Mouse (Mus musculus): ENCODE measurements around the gene Vsir.

Gene Vsir

DNA sequence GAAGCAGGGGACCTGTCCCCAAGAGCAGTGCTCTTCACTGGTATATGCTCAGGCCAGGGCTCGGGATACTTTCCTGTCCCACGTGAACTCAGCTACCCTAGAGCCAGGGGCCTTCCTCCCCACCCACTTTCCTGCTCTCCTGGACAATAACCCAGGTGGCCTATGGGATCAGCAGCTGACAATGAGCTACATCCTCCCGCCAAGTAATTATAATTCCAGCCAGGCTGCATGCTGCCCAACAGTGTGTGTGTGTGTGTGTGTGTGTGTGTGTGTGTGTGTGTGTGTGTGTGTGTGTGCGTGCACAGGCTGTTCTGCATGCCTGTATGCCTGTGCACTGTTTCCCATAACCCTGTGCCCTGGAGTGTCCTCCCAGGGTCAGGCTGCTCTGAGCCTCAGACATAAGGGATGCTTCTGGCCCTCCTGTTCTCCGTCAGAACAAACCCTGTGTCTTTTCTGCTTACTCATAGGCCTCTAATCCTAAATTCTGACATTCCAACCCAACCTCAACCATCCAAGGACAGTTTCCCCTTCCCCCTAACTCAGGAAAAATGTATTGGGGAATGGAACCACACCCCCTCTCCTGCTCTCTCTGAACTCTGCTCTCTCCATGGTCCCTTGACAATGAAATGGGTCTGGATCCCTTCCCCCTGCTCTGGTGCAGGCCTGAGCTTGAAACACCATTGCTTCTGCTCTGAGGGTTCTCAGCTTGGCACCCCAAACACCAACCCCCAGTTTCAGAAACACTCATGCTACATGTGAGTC is 6.8 kb downstream of the Vsir start:
- no peak for DNase-seq (ENCODE audit: low read depth, low spot score)

DNA sequence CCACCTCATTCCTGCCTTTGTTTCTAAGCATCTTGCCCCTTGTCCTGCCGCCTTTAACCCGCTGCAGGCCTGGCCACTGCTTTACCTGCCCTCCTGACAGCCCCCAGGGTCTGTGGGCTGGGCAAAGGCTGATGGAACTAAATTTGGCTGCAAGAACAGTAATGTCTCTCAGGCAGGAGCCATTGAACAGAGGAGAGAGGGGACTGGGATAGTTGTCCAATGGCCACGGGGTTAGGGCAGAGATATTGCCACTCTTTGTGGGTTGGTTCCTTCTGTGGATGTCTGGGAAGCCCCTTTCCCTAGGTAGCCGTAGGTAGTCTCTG is 7.3 kb downstream of the Vsir start:
- no peak for DNase-seq (ENCODE audit: low read depth, low spot score)

DNA sequence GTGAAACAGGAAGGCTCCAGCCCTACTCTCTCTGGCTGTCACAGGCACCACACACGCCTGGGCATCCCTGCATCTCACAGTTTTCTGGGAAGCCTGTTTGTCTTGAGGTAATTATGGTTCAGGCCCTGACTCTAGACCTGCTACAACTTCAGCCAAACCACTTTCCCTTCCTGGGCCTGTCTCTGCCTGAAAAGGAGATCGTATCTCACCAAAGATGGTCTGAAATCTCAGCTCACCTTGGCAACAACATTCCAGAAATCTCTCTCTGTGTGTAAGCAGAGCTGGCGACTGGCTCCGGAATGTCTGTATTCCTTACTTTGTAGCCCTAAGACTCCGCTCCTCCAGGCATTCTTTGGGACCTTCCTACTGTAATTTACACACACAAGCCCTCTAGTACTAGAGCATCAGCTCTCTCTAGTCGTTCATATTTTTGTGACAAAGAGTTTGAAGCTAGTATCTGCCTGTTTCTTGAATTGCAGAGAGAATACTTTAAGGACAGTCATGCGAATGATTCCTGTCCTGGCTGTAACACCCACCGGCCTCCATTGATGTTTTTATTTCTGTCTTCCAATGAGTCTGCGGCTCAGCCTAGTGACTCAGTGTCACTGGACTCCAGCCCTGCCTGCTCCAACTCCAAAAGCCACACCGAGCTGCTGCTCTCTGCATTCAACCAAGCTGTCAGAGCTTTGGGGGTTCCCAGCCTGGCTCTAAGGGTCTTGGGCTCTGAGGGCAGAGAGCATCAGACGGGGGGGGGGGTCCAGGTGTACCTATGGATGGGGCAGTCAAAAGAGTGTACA is 8.4 kb downstream of the Vsir start:
- DNase-seq (ENCODE audit: low read depth, low spot score) = no peak

DNA sequence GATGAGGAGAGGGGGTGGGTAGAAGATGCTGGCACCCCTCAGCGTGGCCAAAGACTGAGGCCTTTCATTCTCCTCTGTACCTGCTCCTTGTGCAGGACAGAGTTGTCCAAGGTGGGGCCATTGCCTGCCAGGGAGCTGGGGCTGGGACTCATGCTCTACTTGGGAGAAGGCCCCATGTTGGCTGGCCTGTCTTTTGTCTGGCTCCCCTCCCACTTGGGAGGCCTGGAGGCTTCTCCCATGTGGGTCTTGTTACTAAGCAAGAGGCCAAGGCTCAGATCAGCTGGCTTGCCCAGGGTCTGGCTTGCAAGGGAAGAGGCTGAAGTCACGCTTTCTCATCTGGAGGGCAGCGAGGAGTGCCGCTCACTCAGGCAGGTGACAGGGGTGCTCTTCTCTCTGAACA is 10.8 kb downstream of the Vsir start:
- peak; percentile 78 for DNase-seq (ENCODE audit: low read depth, low spot score)

DNA sequence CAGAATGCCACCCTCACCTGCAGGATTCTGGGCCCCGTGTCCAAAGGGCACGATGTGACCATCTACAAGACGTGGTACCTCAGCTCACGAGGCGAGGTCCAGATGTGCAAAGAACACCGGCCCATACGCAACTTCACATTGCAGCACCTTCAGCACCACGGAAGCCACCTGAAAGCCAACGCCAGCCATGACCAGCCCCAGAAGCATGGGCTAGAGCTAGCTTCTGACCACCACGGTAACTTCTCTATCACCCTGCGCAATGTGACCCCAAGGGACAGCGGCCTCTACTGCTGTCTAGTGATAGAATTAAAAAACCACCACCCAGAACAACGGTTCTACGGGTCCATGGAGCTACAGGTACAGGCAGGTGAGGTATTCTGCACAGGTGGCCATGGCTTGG is 11.2 kb downstream of the Vsir start:
- DNase-seq (ENCODE audit: low read depth, low spot score) = no peak

DNA sequence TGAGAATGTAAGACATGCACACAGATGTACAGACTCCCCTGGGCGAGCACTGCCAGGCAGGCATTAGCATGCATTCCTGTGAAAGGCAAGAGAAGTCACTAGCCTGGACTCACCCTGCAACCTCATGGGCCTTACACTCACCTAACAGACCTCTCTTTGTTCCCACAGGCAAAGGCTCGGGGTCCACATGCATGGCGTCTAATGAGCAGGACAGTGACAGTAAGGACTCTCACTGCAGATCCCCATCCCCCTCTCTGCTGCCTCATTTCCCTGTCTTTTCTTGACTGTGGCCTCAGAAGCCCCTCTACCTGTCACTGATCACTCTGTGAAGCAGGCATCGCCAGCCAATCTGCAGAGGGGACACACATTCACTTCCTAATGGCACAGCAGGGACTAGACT is 12.1 kb downstream of the Vsir start:
- DNase-seq (ENCODE audit: low read depth, low spot score) = no peak

DNA sequence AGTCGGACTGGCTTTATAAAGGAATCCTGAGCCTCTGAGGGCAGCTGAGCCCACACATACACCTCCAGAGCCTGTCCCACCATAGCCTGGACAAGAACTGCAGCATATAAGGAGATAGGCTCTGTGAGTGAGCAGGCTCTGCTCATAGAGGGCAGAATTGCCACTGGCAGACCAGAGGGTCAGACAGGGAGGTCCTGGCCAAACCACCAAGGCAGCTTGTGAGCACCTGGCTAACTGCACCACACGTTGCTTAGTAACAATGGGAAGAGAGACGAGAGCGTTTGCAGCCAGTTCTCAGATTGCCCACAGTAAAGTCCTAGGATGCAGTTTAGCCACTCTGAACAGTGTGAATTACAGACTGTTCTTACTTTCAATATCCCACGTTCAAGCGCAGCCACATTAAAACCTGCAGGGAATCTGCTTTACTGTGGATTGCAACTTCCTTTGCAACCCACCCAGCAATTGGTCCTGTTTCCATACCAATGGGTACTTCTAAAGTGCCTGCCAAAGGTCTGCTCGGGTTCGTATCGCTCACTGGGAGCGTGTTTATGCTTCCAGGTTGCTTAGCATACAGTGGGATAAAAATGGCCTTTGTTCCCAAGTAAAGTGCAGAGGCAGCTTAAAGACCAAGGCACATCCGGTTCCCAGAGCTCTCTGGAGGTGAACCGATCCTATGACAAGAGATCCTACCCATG is 15.1 kb downstream of the Vsir start:
- no peak for DNase-seq (ENCODE audit: low read depth, low spot score)

DNA sequence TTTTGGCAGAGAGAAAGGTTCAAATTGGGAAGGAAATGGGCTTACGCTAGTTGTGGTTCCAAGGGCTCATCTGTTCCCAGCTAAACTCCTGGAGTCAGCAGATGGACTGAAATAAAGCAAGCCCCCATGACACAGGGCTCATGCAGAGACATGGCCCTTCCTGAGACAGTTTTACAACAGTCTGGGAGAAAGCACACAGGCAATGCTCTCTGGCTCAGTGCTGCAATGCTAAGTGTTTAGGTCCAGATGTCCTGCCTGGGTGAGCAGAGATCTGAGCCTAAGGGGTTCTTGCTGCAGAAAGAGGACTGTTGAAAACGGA is 15.6 kb downstream of the Vsir start:
- DNase-seq (ENCODE audit: low read depth, low spot score) = no peak

DNA sequence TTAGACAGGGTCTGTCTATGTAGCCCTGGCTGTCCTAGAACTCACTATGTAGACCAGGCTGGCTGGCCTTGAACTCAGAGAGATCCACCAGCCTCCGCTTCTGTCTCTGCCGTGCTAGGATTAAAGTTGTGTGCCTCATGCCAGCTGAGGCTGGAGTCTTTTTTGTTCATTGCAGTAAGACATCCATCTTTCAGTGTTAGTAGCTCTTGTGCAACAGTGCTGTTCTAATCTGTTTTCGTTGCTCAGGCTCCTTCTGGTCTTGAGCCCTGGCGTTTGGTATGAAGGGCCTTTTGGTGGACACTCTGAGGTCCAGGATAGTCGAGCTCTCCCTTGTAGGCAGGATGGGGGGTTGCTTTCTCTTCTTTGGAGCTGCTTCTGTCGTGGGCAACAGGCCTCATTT is 16.8 kb downstream of the Vsir start:
- DNase-seq (ENCODE audit: low read depth, low spot score) = no peak

DNA sequence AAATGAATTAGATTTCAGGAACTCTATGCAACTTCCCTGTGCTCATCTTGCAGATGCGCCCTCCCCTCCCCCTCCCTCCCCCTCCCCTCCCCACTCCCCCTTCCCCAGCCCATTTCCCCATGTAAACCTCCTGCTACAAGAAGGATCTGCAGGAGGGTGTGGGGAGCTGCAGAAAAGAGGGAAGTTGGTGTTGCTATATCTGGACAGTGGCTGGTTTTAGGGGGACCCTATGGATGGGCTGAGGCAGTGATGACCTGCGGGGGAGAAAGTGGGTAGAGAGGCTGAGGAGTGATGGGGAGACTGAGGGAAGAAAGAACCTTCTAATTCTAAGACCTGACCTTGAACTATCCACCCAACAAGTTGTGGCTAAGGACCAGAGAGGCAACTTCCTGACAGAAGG is 20.5 kb downstream of the Vsir start:
- no peak for DNase-seq (ENCODE audit: low read depth, low spot score)

DNA sequence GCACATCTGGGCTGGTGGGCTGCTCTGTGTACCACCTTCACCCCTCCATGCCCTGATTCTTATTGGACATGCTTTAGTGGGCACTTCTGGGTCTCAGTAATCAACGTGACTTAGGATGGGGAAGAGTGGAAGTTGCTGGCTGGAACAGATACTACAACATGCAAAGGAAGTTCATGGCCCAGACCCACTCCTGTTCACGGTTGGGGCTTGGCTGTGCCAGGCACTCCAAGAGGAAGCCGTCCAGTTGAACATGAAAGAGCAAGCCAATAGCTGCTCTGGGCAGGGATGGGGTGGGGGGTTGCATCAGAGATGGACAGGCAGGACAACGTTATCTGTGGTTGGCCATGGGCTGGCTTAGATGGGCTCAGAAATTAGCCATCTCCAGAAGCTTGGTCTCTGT is 21.3 kb downstream of the Vsir start:
- no peak for DNase-seq (ENCODE audit: low read depth, low spot score)

DNA sequence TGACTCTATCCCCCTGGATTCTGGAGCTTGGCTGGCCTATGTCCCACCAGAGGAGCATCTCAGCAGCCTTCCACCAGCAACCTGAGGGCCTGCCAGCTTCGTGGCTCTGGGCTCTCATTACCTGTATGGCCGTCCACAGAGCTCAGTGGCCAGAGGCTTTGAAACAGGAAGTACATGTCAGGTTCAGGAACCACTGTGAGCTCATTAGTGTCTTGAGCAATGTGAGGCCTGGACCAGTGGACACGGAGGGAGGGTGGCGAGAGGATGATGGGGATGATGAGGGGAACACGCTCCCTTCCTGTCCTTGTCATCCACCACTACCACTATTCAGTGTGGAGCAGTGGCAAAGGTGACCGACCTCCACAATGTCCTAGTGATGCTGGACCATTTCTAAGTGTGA is 22.8 kb downstream of the Vsir start:
- no peak for DNase-seq (ENCODE audit: low read depth, low spot score)

DNA sequence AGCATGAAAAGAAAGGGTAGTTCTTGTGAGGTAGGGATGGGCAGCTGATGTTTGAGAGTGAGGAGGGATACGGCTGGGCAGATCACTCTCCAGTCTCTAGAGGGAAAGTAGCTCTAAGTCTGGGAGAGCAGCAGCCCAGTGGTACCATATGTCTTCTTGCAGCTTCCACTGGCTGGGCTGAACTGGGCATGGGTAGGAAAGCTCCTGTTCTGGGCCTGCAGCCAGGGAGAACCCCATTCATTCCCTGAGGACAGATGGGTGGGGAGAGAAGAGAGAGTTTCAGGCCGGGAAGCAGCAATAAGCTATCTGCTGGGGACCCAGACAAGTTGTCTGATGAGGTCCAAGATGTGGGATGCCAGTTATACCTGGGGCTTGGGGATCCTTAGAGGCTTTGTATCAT is 23.4 kb downstream of the Vsir start:
- DNase-seq (ENCODE audit: low read depth, low spot score) = no peak

DNA sequence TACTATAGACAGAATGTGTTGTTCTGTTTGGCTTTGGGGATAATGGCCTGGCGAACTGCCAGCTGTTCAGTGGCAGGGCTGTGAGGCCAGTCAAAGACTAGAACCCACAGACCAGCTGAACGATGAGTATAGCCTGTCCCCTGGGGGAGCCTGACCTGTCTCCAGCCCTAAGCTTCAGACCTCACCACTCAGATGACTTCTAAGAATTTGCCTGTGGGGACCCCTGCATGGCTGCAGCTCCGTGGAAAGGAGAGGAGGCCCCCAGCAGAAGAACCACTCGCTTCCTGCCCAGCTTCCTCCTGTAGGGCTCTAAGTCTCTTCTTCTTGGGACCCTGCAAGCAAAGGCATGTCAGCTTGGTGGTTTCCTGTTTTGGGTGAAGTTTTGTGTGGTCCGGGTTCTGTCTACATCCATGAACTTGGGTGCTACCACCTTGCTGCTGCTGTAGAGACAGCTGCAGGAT is 24.0 kb downstream of the Vsir start:
- DNase-seq (ENCODE audit: low read depth, low spot score) = no peak

DNA sequence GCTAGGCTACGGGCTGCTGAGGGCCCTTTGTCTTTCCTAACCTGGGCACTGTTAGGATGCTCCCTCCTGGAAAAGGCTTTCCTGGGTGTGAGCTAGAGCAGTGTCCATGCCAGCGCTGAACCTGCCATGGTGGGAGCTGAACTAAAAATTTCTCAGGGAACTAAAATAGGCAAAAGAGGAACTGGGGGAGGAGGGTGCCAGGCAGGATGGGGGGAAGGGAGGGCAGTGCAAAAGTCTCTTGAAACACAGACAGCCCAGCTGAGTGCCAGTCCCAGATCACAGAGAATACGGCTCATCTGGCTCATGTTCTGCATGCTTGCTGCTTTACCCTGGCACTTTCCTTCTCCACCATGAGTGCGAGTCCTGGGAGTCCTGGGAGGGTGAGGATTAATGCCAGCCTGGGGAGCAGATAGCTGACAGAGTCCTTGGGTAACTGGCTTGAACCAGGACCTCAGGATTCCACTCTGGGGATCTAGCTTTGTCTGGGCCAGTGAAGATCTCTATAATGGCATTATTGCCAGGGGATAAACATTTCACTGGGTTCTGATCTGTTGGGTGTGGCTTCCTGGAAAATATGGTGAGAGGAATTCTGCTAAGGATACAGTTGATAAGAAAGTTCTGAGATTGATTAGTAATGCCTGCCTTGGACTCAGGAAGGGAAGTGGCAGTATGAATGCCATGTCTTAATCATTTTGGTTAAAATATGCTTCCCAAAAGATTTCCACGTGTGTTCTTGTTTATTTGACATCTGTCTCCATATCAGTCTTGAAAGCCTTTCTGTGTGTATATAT is 25.1 kb downstream of the Vsir start:
- DNase-seq (ENCODE audit: low read depth, low spot score) = no peak

DNA sequence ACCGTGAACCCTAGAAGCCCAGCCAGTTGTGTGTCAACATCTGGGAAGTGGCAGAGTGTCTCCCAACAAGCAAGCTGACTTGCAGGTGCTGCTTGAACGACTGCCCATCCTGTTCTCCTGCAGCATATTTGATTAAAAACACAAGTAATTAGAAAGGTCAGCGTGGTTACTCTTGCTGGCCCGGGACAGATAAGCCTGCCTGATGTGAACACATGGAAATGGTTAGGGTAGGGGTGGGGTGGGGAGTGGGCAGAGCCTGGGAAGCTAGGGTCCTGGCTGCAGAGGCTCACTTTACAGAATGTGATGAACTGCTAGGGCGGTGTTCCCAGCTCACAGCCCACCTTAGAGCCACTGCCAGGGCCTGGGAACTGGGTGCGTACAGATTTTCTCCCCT is 26.9 kb downstream of the Vsir start:
- no peak for DNase-seq (ENCODE audit: low read depth, low spot score)

DNA sequence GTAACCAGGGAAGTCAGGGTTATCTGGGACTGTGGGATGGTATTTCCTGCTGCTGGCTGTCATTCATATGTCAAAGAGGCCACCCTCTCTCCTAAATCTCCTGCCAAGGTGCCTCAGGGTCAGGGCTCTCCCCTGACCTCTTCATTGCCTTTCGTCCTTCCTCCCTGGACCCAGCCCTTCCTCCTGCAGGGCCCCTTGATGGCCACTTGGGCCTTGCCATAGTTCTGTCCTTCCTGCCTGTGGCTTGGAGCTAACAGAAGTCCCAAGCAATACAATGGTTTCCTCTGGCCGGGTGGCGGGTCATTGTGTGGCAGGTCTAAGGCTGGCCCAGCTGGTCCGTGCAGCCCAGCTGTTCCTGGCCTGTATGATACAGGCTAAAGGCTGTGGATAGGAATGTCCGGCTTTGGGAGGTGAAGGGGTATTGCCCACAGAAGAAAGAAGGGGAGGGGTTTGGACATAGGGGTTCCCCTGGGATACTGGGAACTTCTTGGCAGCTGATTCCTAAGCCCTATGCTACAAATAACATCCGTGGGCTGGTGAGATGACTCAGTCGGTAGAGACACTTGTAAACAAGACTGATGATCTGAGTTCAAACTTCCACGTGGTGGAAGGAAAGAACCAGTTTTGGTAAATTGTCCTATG is 27.4 kb downstream of the Vsir start:
- peak; percentile 58 for DNase-seq (ENCODE audit: low read depth, low spot score)

DNA sequence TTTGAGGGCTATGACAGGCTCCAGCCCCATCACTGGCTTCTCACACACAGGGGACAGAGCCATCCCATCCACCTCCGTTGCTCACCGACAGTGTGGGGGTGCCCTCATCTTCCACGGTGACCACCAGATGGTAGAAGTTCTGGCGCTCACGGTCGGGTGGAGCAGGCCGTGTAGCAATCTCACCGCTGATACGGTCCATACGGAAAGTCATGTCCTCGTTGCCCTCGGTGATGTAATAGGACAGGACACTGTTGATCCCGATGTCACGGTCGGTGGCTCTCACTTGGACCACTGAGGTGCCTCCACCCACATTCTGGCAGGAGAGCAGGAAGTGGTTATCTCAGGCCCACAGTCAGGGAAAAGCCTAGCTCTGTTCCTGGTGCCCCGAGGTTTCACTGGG is 30.1 kb downstream of the Vsir start:
- no peak for DNase-seq (ENCODE audit: low read depth, low spot score)

DNA sequence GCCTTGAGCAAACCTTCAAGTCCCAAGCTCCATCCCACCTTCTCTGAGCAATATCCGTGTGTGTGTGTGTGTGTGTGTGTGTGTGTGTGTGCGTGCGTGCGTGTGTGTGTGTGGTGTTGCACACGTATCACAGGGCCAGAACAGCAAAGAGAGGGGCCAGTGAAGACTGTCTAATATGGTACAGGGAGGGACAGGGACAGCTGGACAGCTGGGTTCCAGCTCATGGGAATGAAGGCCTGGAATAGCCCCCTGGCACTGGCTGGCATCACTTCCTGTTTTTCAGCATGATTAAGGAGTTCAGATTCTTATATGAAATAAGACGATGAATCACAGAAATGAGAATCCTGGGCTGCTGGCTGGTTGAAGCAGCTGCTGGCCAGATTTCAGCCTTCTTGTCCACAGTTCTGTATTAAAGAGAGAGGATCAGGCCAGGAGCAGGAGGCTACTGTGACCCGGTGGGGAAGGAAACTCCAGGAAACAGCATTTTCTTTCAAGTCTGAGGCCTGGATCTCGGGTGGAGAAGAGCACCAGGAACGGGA is 32.8 kb downstream of the Vsir start:
- DNase-seq (ENCODE audit: low read depth, low spot score) = no peak

DNA sequence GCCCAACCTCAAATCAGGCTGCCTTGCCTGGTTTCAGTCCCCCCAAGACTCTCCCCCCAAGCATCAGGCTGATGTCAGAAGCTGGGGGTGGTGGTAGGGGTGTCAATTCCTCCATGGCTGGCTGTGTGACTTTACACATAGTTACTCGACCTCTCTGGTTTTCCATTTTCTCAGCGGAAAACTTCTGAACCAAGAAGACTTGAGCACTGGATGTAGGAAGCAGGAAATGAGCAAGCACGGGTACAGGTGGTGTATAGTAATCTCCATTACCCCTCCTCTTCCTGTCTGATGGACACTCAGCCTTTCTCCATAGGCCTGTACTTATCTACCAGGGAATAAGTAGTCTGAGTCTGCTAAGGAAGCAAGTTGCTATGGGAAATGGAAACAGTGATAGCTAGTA is 33.6 kb downstream of the Vsir start:
- no peak for DNase-seq (ENCODE audit: low read depth, low spot score)

DNA sequence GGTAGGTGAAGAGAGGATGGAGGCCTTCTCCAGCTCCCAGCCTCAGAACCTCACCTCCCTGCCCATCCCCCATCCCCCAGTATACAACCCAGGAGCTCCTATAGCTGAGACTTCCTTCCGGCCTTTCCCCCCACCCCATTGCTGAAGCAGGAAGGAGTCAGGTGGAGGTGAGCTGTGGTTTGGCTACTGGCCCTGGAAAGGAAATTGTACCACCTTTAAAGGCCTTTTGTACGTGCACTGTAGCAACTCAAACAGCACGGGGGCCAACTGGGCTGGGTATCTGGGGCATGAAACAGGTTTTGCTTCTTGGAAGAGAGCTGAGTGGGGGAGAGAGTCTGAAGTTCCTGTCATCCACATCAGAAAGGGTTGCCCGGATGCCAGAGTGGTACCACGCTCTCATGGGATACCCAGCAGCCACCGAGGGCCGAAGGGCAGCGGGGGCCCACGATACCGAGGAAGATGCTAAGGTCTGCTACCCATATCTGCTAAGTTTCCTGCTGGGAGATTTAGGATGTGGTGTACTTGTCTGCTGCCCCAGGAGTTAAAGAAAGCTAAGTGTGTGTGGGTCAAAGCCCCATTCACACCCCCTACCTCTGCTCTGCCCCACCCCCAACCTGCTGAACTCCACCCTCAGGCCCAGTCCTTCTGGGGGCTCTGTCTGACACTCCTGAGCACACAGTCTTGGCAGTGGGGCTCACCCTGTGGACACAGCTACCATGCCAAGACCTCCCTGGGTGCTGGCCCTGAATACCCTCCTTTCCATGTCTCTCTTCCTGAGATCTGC is 34.7 kb downstream of the Vsir start:
- DNase-seq (ENCODE audit: low read depth, low spot score) = no peak
